10 mouse cellular contexts compared by ENCODE assay signal in genomic region chr1:143730899-143731298, GRCm38 (mm10). TPM values are rescaled to one million over a fixed set of nuclear protein-coding genes. Genes with fewer than 3 reads are reported as not detected.
DNase-seq lines count a peak whose midpoint lies in the region; ATAC-seq and TF ChIP-seq lines count a peak whose summit lies in the region.
"Had no signal": no experiment of that assay in that cellular context is flagged by ENCODE, and none has a peak within 500 bp of the region (broad histone marks: within the 10 kb centered on the region; RNA-seq: fewer than 3 reads in every experiment).

No protein-coding gene starts in this region.

- H3K9me3 ChIP-seq in neural tube, embryonic 15.5 days (replicated peaks), result no peaks in the 10 kb centered on the region
- H3K9me3 ChIP-seq: heart, embryonic 13.5 days; neural tube, embryonic 13.5 days had no signal

- ATAC-seq in erythroid progenitor cell, adult 5-6 weeks (replicated peaks; ENCODE audit: low FRiP score, poor library complexity, severe bottlenecking), result peak; percentile 89
- peak; percentile 95 for ATAC-seq in neutrophil, adult 5-6 weeks (ENCODE audit: extremely low read depth, insufficient number of reproducible peaks, low FRiP score, poor library complexity, severe bottlenecking)
- ATAC-seq in neural tube, embryonic 15.5 days (ENCODE audit: low FRiP score), result no peak

- no peak overlapping the region for H3K9ac ChIP-seq in neural tube, embryonic 15.5 days (replicated peaks)
- H3K9ac ChIP-seq: heart, embryonic 13.5 days; neural tube, embryonic 13.5 days had no signal

- no peak for DNase-seq in layer of hippocampus, adult 2 months (ENCODE audit: low spot score in 2 of 2)
- DNase-seq in layer of hippocampus, adult 11-12 months (ENCODE audit: low spot score), result no peak
- peak; percentile 55 for DNase-seq in NIH3T3 (ENCODE audit: low read depth)
- DNase-seq in urinary bladder, postnatal 4 days (ENCODE audit: low spot score in 2 of 2), result no peak
- no peak for DNase-seq in ovary, postnatal 14 days (ENCODE audit: low spot score)

- TF ChIP-seq CTCF in layer of hippocampus, adult 2 months (conservative IDR thresholded peaks at IDR 0.05), result peak; percentile 58

- 71% methylated on average over 2 of the region's 2 CpGs for WGBS in neural tube, embryonic 15.5 days

- no peaks in the 10 kb centered on the region for H3K27me3 ChIP-seq in neural tube, embryonic 15.5 days (replicated peaks)
- H3K27me3 ChIP-seq: heart, embryonic 13.5 days; neural tube, embryonic 13.5 days had no signal

- no peak overlapping the region for H3K4me2 ChIP-seq in neural tube, embryonic 15.5 days
- H3K4me2 ChIP-seq: heart, embryonic 13.5 days; neural tube, embryonic 13.5 days had no signal

- H3K4me1 ChIP-seq in neural tube, embryonic 15.5 days, result no peaks in the 10 kb centered on the region
- H3K4me1 ChIP-seq: heart, embryonic 13.5 days; neural tube, embryonic 13.5 days had no signal

- no peaks in the 10 kb centered on the region for H3K36me3 ChIP-seq in neural tube, embryonic 15.5 days
- H3K36me3 ChIP-seq: heart, embryonic 13.5 days; neural tube, embryonic 13.5 days had no signal

- H3K4me3 ChIP-seq in layer of hippocampus, adult 2 months, result no peak overlapping the region
- H3K4me3 ChIP-seq in neural tube, embryonic 15.5 days (replicated peaks), result no peak overlapping the region
- H3K4me3 ChIP-seq: heart, embryonic 13.5 days; neural tube, embryonic 13.5 days had no signal

- no peak overlapping the region for H3K27ac ChIP-seq in layer of hippocampus, adult 2 months
- no peak overlapping the region for H3K27ac ChIP-seq in neural tube, embryonic 15.5 days (replicated peaks)
- H3K27ac ChIP-seq: heart, embryonic 13.5 days; neural tube, embryonic 13.5 days had no signal

RNA-seq across cellular contexts. Expression of gene Glrx2, which starts 14.8 kb away (rescaled TPM):
- total RNA-seq in layer of hippocampus, adult 2 months (2021), result 100 to 1,000 TPM; 107 to 122 TPM
- total RNA-seq in erythroid progenitor cell, adult 5-6 weeks (2015; ENCODE audit: low replicate concordance), result 16.3 and 28.5 TPM in 2 replicates
- total RNA-seq in erythroid progenitor cell, adult 5-6 weeks (2017; ENCODE audit: low replicate concordance), result 8.2 and 19.1 TPM in 2 replicates
- 22.7 and 23.3 TPM in 2 replicates for total RNA-seq in neutrophil, adult 5-6 weeks (2017)
- polyA plus RNA-seq in neural tube, embryonic 15.5 days (2015; fragmentation: Nextera tagmentation; extraction: Ambion mirVana), result 121 and 134 TPM in 2 replicates

RNA-seq across cellular contexts. Expression of gene Cdc73, which starts 28.2 kb away (rescaled TPM):
- total RNA-seq in layer of hippocampus, adult 2 months (2021), result 10 to 100 TPM; 74.4 to 75.1 TPM
- 20.1 and 38.9 TPM in 2 replicates for total RNA-seq in erythroid progenitor cell, adult 5-6 weeks (2015; ENCODE audit: low replicate concordance)
- total RNA-seq in erythroid progenitor cell, adult 5-6 weeks (2017; ENCODE audit: low replicate concordance), result 29.4 and 30.2 TPM in 2 replicates
- 23.0 and 24.1 TPM in 2 replicates for total RNA-seq in neutrophil, adult 5-6 weeks (2017)
- polyA plus RNA-seq in neural tube, embryonic 15.5 days (2015; fragmentation: Nextera tagmentation; extraction: Ambion mirVana), result 17.9 and 19.9 TPM in 2 replicates

RNA-seq across cellular contexts. Expression of gene Trove2, which starts 46.0 kb away (rescaled TPM):
- 10 to 100 TPM; 27.9 to 28.8 TPM for total RNA-seq in layer of hippocampus, adult 2 months (2021)
- 0.72 TPM in 1 of 2 replicates, not detected in the other for total RNA-seq in erythroid progenitor cell, adult 5-6 weeks (2015; ENCODE audit: low replicate concordance)
- 0.51 TPM in 1 of 2 replicates, not detected in the other for total RNA-seq in erythroid progenitor cell, adult 5-6 weeks (2017; ENCODE audit: low replicate concordance)
- 6.2 and 6.5 TPM in 2 replicates for total RNA-seq in neutrophil, adult 5-6 weeks (2017)
- 19.0 and 20.2 TPM in 2 replicates for polyA plus RNA-seq in neural tube, embryonic 15.5 days (2015; fragmentation: Nextera tagmentation; extraction: Ambion mirVana)

RNA-seq across cellular contexts. Expression of gene Uchl5, which starts 46.2 kb away (rescaled TPM):
- 10 to 100 TPM; 35.2 to 38.3 TPM for total RNA-seq in layer of hippocampus, adult 2 months (2021)
- 50.5 and 64.1 TPM in 2 replicates for total RNA-seq in erythroid progenitor cell, adult 5-6 weeks (2015; ENCODE audit: low replicate concordance)
- total RNA-seq in erythroid progenitor cell, adult 5-6 weeks (2017; ENCODE audit: low replicate concordance), result 42.4 and 126 TPM in 2 replicates
- total RNA-seq in neutrophil, adult 5-6 weeks (2017), result 67.8 and 75.3 TPM in 2 replicates
- 72.5 and 92.0 TPM in 2 replicates for polyA plus RNA-seq in neural tube, embryonic 15.5 days (2015; fragmentation: Nextera tagmentation; extraction: Ambion mirVana)
